Comparison of ENCODE assay signal across 8 mouse cellular contexts in the genomic region with DNA sequence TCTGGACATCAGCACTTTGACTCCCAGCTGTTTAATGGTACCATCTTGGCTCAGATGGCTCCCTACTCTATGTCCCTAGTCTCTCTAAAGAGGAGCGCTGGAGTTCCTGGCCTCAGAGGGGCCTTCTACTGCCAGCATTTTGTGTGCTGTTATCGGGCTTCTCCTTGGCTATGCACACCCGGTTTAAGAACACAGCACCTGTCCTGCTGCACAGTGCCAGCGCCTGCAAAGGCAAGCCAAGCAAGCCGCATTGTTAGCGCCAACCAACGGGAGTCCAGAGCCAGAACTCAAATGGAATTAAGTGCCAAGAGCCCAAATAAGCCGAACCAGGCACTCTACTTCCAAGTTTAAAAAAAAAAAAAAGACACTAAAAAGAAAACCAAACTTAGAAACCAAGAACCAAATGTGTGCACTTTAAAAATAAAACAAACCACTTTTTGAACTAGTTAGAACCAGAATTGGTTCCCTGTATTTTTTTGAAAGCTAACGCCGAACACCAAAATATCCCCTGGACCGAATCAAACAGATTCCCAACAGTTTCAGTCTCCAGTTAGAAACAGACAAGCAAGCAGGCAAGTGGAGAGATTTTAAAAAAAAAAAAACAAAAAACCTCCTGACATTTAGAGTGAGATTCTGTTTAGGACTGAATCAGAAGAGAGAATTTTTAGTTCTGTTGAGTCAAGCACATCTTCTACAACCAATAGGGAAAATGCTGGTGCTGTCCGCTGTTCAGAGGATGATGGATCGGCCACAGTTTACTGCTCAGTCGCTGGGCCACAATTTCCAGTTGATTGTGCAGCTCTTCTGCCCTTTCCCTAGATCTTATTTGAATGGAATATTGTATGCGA.
DNase-seq lines count a peak whose midpoint lies in the region; ATAC-seq lines count a peak whose summit lies in the region.

No protein-coding gene starts in this region.

- no peaks in the 10 kb centered on the region; the same call in 1 of the 2 replicates for H3K9me3 ChIP-seq in forebrain, embryonic 10.5 days
- no peaks in the 10 kb centered on the region for H3K9me3 ChIP-seq in forebrain, embryonic 11.5 days (ENCODE audit: control insufficient read depth, low read length)
- no peaks in the 10 kb centered on the region for H3K9me3 ChIP-seq in neural tube, embryonic 13.5 days
- no peaks in the 10 kb centered on the region for H3K9me3 ChIP-seq in kidney, embryonic 14.5 days (ENCODE audit: control insufficient read depth, low read length)

- H3K4me3 ChIP-seq in forebrain, embryonic 10.5 days, result no peak overlapping the region
- H3K4me3 ChIP-seq in forebrain, embryonic 11.5 days (ENCODE audit: low read depth, low read length), result no peak overlapping the region
- H3K4me3 ChIP-seq in neural tube, embryonic 13.5 days, result no peak overlapping the region
- no peak overlapping the region for H3K4me3 ChIP-seq in kidney, embryonic 14.5 days (ENCODE audit: low read length)

- H3K4me2 ChIP-seq in forebrain, embryonic 11.5 days (ENCODE audit: low read depth, low read length, severe bottlenecking), result no peak overlapping the region
- H3K4me2 ChIP-seq in neural tube, embryonic 13.5 days, result peak overlapping the region; percentile 24; the same call in 1 of the 2 replicates
- no peak overlapping the region for H3K4me2 ChIP-seq in kidney, embryonic 14.5 days (replicated peaks; ENCODE audit: low read depth, low read length)

- peaks cover 30% of the 10 kb centered on the region for H3K4me1 ChIP-seq in forebrain, embryonic 10.5 days
- peaks cover 3% of the 10 kb centered on the region; the same call in 1 of the 2 replicates for H3K4me1 ChIP-seq in forebrain, embryonic 11.5 days (replicated peaks; ENCODE audit: control insufficient read depth, insufficient read depth, low read length)
- peaks cover 40% of the 10 kb centered on the region for H3K4me1 ChIP-seq in neural tube, embryonic 13.5 days (replicated peaks)
- peaks cover 12% of the 10 kb centered on the region; the same call in 1 of the 2 replicates for H3K4me1 ChIP-seq in kidney, embryonic 14.5 days (ENCODE audit: control insufficient read depth, insufficient read depth, low read length)

- ATAC-seq in forebrain, embryonic 11.5 days (replicated peaks; ENCODE audit: low FRiP score), result no peak
- peak; percentile 41; the same call in 1 of the 2 replicates for ATAC-seq in neural tube, embryonic 13.5 days (ENCODE audit: low read depth)
- no peak for ATAC-seq in inflammation-experienced regulatory T-cells, adult 6 months
- no peak for ATAC-seq in kidney, embryonic 14.5 days (ENCODE audit: low FRiP score, low TSS enrichment)

- no peaks in the 10 kb centered on the region for H3K27me3 ChIP-seq in forebrain, embryonic 10.5 days (ENCODE audit: poor library complexity, severe bottlenecking)
- no peaks in the 10 kb centered on the region for H3K27me3 ChIP-seq in forebrain, embryonic 11.5 days (ENCODE audit: control insufficient read depth, insufficient read depth, low read length)
- no peaks in the 10 kb centered on the region for H3K27me3 ChIP-seq in neural tube, embryonic 13.5 days
- H3K27me3 ChIP-seq in kidney, embryonic 14.5 days (ENCODE audit: control insufficient read depth, insufficient read depth, low read length), result no peaks in the 10 kb centered on the region

- H3K27ac ChIP-seq in forebrain, embryonic 10.5 days, result peak overlapping the region; percentile 35; the same call in 1 of the 2 replicates
- H3K27ac ChIP-seq in forebrain, embryonic 11.5 days (ENCODE audit: low read depth, low read length), result no peak overlapping the region
- peak overlapping the region; percentile 84 for H3K27ac ChIP-seq in neural tube, embryonic 13.5 days (replicated peaks)
- H3K27ac ChIP-seq in kidney, embryonic 14.5 days (ENCODE audit: low read depth, low read length), result no peak overlapping the region

- DNase-seq in forebrain, embryonic 10.5 days (ENCODE audit: extremely low spot score, low spot score), result no peak
- DNase-seq in forebrain, embryonic 11.5 days (ENCODE audit: low spot score), result no peak
- DNase-seq in frontal cortex, adult 2 months (ENCODE audit: extremely low spot score in 1 of 2, low spot score in 1 of 2), result peak; percentile 69 to 72
- peak; percentile 71 to 85 for DNase-seq in layer of hippocampus, postnatal 14 days (ENCODE audit: low spot score in 2 of 2)
- DNase-seq in spleen, postnatal 36 days (ENCODE audit: low spot score in 2 of 2), result no peak

- H3K9ac ChIP-seq in forebrain, embryonic 11.5 days (ENCODE audit: low read length), result no peak overlapping the region
- H3K9ac ChIP-seq in neural tube, embryonic 13.5 days, result 0 out of 2 replicates have a peak overlapping the region, but pooled peaks have one; percentile 38
- H3K9ac ChIP-seq in kidney, embryonic 14.5 days (ENCODE audit: low read depth, low read length), result no peak overlapping the region

- WGBS in forebrain, embryonic 10.5 days, result 89% methylated on average over 15 of the region's 15 CpGs
- 89% methylated on average over 15 of the region's 15 CpGs for WGBS in forebrain, embryonic 11.5 days
- WGBS in neural tube, embryonic 13.5 days, result 76% methylated on average over 15 of the region's 15 CpGs
- 88% methylated on average over 15 of the region's 15 CpGs for WGBS in kidney, embryonic 14.5 days

- H3K36me3 ChIP-seq in forebrain, embryonic 10.5 days (replicated peaks), result no peaks in the 10 kb centered on the region
- H3K36me3 ChIP-seq in forebrain, embryonic 11.5 days (ENCODE audit: control insufficient read depth, insufficient read depth, low read length), result no peaks in the 10 kb centered on the region
- H3K36me3 ChIP-seq in neural tube, embryonic 13.5 days, result no peaks in the 10 kb centered on the region
- no peaks in the 10 kb centered on the region for H3K36me3 ChIP-seq in kidney, embryonic 14.5 days (ENCODE audit: control insufficient read depth, insufficient read depth, low read length)

Comparison
In these comparisons a context has a peak if more than half of its experiments do, and no peak if none do; other contexts are left out.
1. H3K27ac ChIP-seq: peak in forebrain, embryonic 10.5 days (single experiment) and neural tube, embryonic 13.5 days (single experiment); none in forebrain, embryonic 11.5 days (single experiment) and kidney, embryonic 14.5 days (single experiment).
2. DNase-seq: peak in frontal cortex, adult 2 months (2 of 2) and layer of hippocampus, postnatal 14 days (2 of 2); none in forebrain, embryonic 10.5 days (single experiment), forebrain, embryonic 11.5 days (single experiment) and spleen, postnatal 36 days (0 of 2).